Mouse (Mus musculus) ES-E14 (cell line): ENCODE measurements around the gene Synj2. TPM values are rescaled to one million over a fixed set of nuclear protein-coding genes. Genes with fewer than 3 reads are reported as not detected.

Source experiments
- DNase-seq: peaks from one replicate; pipeline ENCODE4 v3.0.0-alpha.2; 2013; ENCODE audit warnings: low read depth, low spot score
- H3K27ac ChIP-seq: 2 replicates; pipeline ENCODE4 v1.5.1; 2012; ENCODE audit warnings: low read depth, mild to moderate bottlenecking, low read length, moderate library complexity, mixed read lengths; ENCODE audit not compliant: poor library complexity, insufficient read depth, severe bottlenecking
- H3K36me3 ChIP-seq: 2 replicates; pipeline ENCODE4 v1.6.1; 2012; ENCODE audit warnings: mild to moderate bottlenecking, low read length, moderate library complexity, mixed read lengths; ENCODE audit not compliant: control insufficient read depth, poor library complexity, insufficient read depth, severe bottlenecking
- H3K4me1 ChIP-seq, 2 experiments: fragments of 150-350 bp in 1 of 2; sonication (generic) in 1 of 2; 2 replicates each; pipeline ENCODE4 v1.6.1; 2012; ENCODE audit warnings: low read length in 2 of 2, mild to moderate bottlenecking in 1 of 2, mixed read lengths in 1 of 2; ENCODE audit not compliant: control insufficient read depth in 2 of 2, insufficient read depth in 2 of 2, poor library complexity in 1 of 2
- H3K4me3 ChIP-seq, 2 experiments: fragments of 150-350 bp in 1 of 2; sonication (generic) in 1 of 2; 2 replicates each; pipeline ENCODE4 v1.5.1; 2012; ENCODE audit warnings: low read length in 2 of 2, low read depth in 1 of 2, mild to moderate bottlenecking in 1 of 2, mixed read lengths in 1 of 2; ENCODE audit not compliant: insufficient read depth in 1 of 2, poor library complexity in 1 of 2, severe bottlenecking in 1 of 2
- H3K9ac ChIP-seq: 2 replicates; pipeline ENCODE4 v1.6.1; 2012; ENCODE audit warnings: low read depth, mild to moderate bottlenecking, low read length, mixed read lengths; ENCODE audit not compliant: poor library complexity, insufficient read depth, severe bottlenecking
- H3K9me3 ChIP-seq: fragments of 150-350 bp; sonication (generic); 2 replicates; pipeline ENCODE4 v1.6.1; 2012; ENCODE audit warnings: low read depth, mild to moderate bottlenecking, low read length; ENCODE audit not compliant: control insufficient read depth, insufficient read depth
- CHD2 ChIP-seq: IDR thresholded peaks from 2 replicates; pipeline ENCODE4 v1.6.1; 2014; ENCODE audit warnings: mild to moderate bottlenecking, low read depth, low read length, inconsistent platforms
- HCFC1 ChIP-seq: IDR thresholded peaks from 2 replicates; pipeline ENCODE4 v1.6.1; 2012; ENCODE audit warnings: low read length, inconsistent platforms, borderline replicate concordance; ENCODE audit not compliant: insufficient read depth
- MAFK ChIP-seq: IDR thresholded peaks from 2 replicates; pipeline ENCODE4 v1.6.1; 2014; ENCODE audit warnings: mild to moderate bottlenecking, low read depth, low read length, inconsistent platforms; ENCODE audit not compliant: insufficient read depth
- ZC3H11A ChIP-seq: IDR thresholded peaks from 2 replicates; pipeline ENCODE4 v1.6.1; 2012; ENCODE audit warnings: low read depth, mild to moderate bottlenecking, inconsistent platforms, low read length, borderline replicate concordance
- ZNF384 ChIP-seq: IDR thresholded peaks from 2 replicates; pipeline ENCODE4 v1.6.1; 2012; ENCODE audit warnings: low read depth, low read length, inconsistent platforms
- in situ Hi-C, 2 experiments: fragments of 600-800 bp; cut with MboI; formaldehyde crosslinking; loops; one replicate each; pipeline ENCODE4 v1.15.1; 2025; ENCODE audit warnings: low sequenced_read_pairs in 2 of 2, inconsistent platforms in 1 of 2; ENCODE audit not compliant: unreplicated experiment in 2 of 2
- total RNA-seq: library from RNA; depleted of rRNA; stranded (reverse); fragments of 300-350 nt; gene quantifications from 2 replicates; pipeline ENCODE4 v1.2.3, GENCODE M21; 2012

Gene Synj2
- total RNA-seq, 1 experiment = 6.1 TPM

DNA sequence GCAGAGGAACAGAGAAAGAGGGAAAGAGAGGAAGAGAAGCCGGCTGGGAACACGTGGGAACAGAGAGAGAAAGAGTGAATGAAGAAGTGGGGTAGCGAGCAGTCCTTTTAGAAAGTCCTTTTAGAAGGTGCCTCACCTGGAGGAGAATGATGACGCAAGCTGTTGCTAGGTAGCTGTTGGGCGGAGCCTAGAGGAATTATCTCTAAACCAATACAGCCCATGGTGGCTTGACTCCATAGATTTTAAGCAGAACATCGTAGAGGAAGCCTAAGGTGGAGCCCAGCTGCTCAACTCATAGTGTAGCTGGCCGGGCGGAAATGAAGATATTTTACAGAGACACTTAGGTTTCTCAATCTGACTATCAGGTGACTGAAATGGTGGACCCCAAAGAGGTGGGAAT lies 22.7 kb downstream of the Synj2 start:
- TF ChIP-seq ZC3H11A = no peak
- no peak for TF ChIP-seq ZNF384
- TF ChIP-seq HCFC1 = no peak
- TF ChIP-seq MAFK = no peak
- TF ChIP-seq CHD2 = no peak
- no peak overlapping the region for H3K27ac ChIP-seq
- in situ Hi-C loops = no loop called here
- H3K36me3 ChIP-seq = no peaks in the 10 kb centered on the region
- DNase-seq = no peak
- H3K4me1 ChIP-seq = peaks cover 4 to 13% of the 10 kb centered on the region in 2 experiments; a peak in 2 of 4 replicates
- no peak overlapping the region for H3K9ac ChIP-seq
- no peaks in the 10 kb centered on the region for H3K9me3 ChIP-seq
- no peak overlapping the region for H3K4me3 ChIP-seq

DNA sequence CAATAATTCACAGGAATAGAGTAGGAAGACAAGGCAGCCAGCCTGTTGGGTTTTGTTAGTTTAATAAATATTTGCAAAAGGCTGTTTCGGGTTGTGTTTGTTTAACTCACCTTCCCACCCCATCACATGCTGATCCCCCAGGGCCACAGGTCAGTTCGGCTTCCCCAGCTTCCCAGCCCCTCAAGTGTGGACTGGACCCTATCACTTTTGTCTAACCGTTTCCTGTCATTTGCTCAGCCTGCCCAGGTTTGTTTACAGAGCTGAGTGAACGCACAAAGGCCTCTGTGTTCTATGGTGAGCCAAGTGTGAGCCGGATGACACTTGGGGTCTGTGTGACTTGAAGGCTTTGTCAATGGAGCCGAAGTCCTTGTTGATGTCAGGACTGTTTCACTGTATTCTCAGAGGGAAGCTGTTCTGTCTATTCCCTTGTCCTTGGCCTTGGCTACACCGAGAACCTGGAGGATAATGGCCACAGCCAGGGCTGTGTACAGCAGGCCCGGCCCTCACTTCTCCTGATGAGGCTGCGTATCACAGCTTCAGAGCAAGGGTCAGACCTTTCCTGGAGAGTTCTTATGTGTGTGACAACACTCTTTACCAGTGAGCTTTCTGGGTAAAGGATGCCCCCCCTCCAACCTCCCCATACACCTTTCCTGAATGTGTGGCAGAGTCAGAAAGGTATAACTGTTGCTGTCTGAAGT lies 24.2 kb downstream of the Synj2 start:
- no peaks in the 10 kb centered on the region for H3K36me3 ChIP-seq
- H3K9me3 ChIP-seq = no peaks in the 10 kb centered on the region
- H3K4me1 ChIP-seq = peaks cover 2 to 3% of the 10 kb centered on the region in 2 experiments; a peak in 1 of 4 replicates
- in situ Hi-C loops = no loop called here
- H3K27ac ChIP-seq = no peak overlapping the region
- DNase-seq = no peak
- no peak for TF ChIP-seq HCFC1
- no peak for TF ChIP-seq ZC3H11A
- no peak for TF ChIP-seq MAFK
- no peak for TF ChIP-seq ZNF384
- TF ChIP-seq CHD2 = no peak
- H3K4me3 ChIP-seq = no peak overlapping the region
- no peak overlapping the region for H3K9ac ChIP-seq

DNA sequence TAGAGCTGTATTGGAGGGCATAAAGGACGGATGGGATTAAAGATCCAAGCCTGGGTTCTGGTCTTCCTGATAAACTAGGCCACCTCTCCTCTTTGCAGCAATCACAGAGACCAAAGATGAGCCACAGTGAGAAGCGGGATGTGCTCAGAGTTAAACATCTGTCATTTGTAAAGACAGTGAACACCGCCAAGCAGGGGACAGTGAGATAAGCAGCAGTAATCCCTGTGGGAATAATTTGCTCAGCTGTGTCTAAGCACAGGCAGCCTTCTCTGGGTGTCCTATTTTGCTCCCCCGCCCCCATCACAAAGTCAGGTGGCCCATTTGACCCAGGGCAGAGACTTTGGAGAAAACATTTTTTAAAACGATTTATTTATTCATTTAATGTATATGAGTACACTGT lies 25.6 kb downstream of the Synj2 start:
- TF ChIP-seq ZC3H11A (no peak), MAFK (no peak), HCFC1 (no peak), CHD2 (no peak), ZNF384 (no peak)
- H3K9ac ChIP-seq = no peak overlapping the region
- no peak overlapping the region for H3K27ac ChIP-seq
- H3K4me1 ChIP-seq = peaks cover 2 to 3% of the 10 kb centered on the region in 2 experiments; a peak in 1 of 4 replicates
- DNase-seq = no peak
- H3K4me3 ChIP-seq = no peak overlapping the region
- H3K9me3 ChIP-seq = no peaks in the 10 kb centered on the region
- H3K36me3 ChIP-seq = no peaks in the 10 kb centered on the region
- in situ Hi-C loops = no loop called here

DNA sequence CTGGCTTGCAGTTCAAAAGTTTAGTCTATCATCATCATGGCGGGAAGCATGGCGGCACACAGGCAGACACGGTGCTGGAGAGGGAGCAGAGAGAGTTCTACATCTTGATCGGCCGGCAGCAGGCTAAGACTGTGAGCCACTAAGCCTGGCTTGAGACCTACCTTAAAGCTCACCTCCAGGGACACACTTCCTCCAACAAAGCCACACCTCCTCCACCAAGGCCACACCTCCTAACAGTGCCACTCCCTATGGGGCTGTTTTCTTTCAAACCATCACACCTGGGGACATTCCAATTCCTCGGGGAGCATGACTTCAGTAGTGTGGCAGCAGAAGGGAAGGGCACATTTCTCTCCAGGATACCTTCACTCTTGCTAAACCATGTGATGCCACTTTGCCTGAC lies 27.5 kb downstream of the Synj2 start:
- TF ChIP-seq CHD2 (no peak), MAFK (no peak), ZNF384 (no peak), ZC3H11A (no peak), HCFC1 (no peak)
- Histone ChIP-seq H3K4me1 (peaks cover 6 to 9% of the 10 kb centered on the region in 2 experiments; a peak in 3 of 4 replicates), H3K9me3 (no peaks in the 10 kb centered on the region)

DNA sequence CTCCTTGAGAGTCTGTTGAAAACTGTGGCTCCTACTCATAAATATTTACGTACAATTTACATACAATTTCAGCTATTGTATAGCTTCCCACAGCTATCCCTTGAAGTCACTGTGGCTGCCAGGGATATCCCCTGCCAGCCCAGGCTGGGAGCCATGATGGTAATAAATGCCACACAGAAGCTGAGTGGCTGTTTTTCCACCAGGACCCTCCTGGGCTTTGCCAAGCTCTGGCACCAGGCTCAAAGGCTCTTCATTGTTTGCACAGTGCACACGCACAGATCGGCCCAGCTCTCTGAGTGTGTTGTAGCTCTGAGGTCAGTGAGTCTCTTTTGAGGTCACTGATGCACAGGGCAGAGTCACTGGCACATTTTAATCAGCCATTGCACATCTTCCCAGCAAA lies 28.2 kb downstream of the Synj2 start:
- Histone ChIP-seq H3K9ac (no peak overlapping the region), H3K4me1 (peaks cover 6 to 12% of the 10 kb centered on the region in 2 experiments; a peak in 3 of 4 replicates), H3K36me3 (no peaks in the 10 kb centered on the region), H3K27ac (no peak overlapping the region), H3K4me3 (no peak overlapping the region), H3K9me3 (no peaks in the 10 kb centered on the region)
- in situ Hi-C loops = no loop called here
- DNase-seq = no peak
- TF ChIP-seq ZNF384 (no peak), MAFK (no peak)

More for the DNA sequence above, 27.5 kb downstream of the Synj2 start:
- H3K36me3 ChIP-seq = no peaks in the 10 kb centered on the region
- H3K9ac ChIP-seq = no peak overlapping the region
- H3K4me3 ChIP-seq = no peak overlapping the region
- no peak overlapping the region; the same call in 1 of the 2 replicates for H3K27ac ChIP-seq
- DNase-seq = no peak
- in situ Hi-C loops = no loop called here
